Comparison of ENCODE assay signal across 8 mouse cellular contexts in genomic region chr11:121701244-121701643, GRCm38 (mm10). TPM values are rescaled to one million over a fixed set of nuclear protein-coding genes. Genes with fewer than 3 reads are reported as not detected.
DNase-seq lines count a peak whose midpoint lies in the region; ATAC-seq and TF ChIP-seq lines count a peak whose summit lies in the region.

Gene Metrnl (plus strand): TSS chr11:121701544.

- peak within 1 kb of the TSS; percentile 67 for H3K27ac ChIP-seq in kidney, embryonic 16.5 days (ENCODE audit: low read length)
- peak within 1 kb of the TSS; percentile 76 for H3K27ac ChIP-seq in heart, embryonic 13.5 days (replicated peaks)
- H3K27ac ChIP-seq in limb, embryonic 15.5 days: peak within 1 kb of the TSS; percentile 91
- H3K27ac ChIP-seq in stomach, postnatal 0 days (replicated peaks): peak within 1 kb of the TSS; percentile 81

- peak within 1 kb of the TSS; percentile 80 for H3K4me3 ChIP-seq in kidney, embryonic 16.5 days (ENCODE audit: low read length)
- peak within 1 kb of the TSS; percentile 87 for H3K4me3 ChIP-seq in heart, embryonic 13.5 days
- H3K4me3 ChIP-seq in limb, embryonic 15.5 days: peak within 1 kb of the TSS; percentile 85
- H3K4me3 ChIP-seq in stomach, postnatal 0 days (ENCODE audit: low read depth, low read length): peak within 1 kb of the TSS; percentile 75

- TF ChIP-seq CTCF in stomach, postnatal 0 days (IDR thresholded peaks at IDR 0.05; ENCODE audit: low read depth): no peak

- H3K9ac ChIP-seq in kidney, embryonic 16.5 days (replicated peaks; ENCODE audit: low read length): peak within 1 kb of the TSS; percentile 79
- peak within 1 kb of the TSS; percentile 87 for H3K9ac ChIP-seq in heart, embryonic 13.5 days
- H3K9ac ChIP-seq in limb, embryonic 15.5 days: peak within 1 kb of the TSS; percentile 73
- H3K9ac ChIP-seq in stomach, postnatal 0 days (ENCODE audit: low read length): peak within 1 kb of the TSS; percentile 74

- peak within 1 kb of the TSS; percentile 96 for H3K4me2 ChIP-seq in kidney, embryonic 16.5 days (replicated peaks; ENCODE audit: low read depth, low read length)
- peak within 1 kb of the TSS; percentile 97 for H3K4me2 ChIP-seq in heart, embryonic 13.5 days
- peak within 1 kb of the TSS; percentile 95 for H3K4me2 ChIP-seq in limb, embryonic 15.5 days
- peak within 1 kb of the TSS; percentile 97 for H3K4me2 ChIP-seq in stomach, postnatal 0 days (replicated peaks; ENCODE audit: low read depth)

- WGBS in kidney, embryonic 16.5 days: 85% methylated on average over 5 of the region's 5 CpGs
- WGBS in heart, embryonic 13.5 days: 78% methylated on average over 5 of the region's 5 CpGs
- WGBS in limb, embryonic 15.5 days: 85% methylated on average over 5 of the region's 5 CpGs
- WGBS in stomach, postnatal 0 days: 94% methylated on average over 5 of the region's 5 CpGs

- H3K9me3 ChIP-seq in kidney, embryonic 16.5 days (ENCODE audit: low read length): no peaks in the 10 kb centered on the region
- H3K9me3 ChIP-seq in heart, embryonic 13.5 days: no peaks in the 10 kb centered on the region
- no peaks in the 10 kb centered on the region for H3K9me3 ChIP-seq in limb, embryonic 15.5 days
- H3K9me3 ChIP-seq in stomach, postnatal 0 days (ENCODE audit: control insufficient read depth, low read length): no peaks in the 10 kb centered on the region

- H3K36me3 ChIP-seq in kidney, embryonic 16.5 days (ENCODE audit: insufficient read depth, low read length): no peaks in the 10 kb centered on the region
- H3K36me3 ChIP-seq in heart, embryonic 13.5 days: no peaks in the 10 kb centered on the region
- no peaks in the 10 kb centered on the region for H3K36me3 ChIP-seq in limb, embryonic 15.5 days
- no peaks in the 10 kb centered on the region for H3K36me3 ChIP-seq in stomach, postnatal 0 days (ENCODE audit: control insufficient read depth, insufficient read depth, low read length)

- TF ChIP-seq EP300 in stomach, postnatal 0 days (optimal IDR thresholded peaks at IDR 0.05): no peak

- no peak for DNase-seq in kidney, adult 11 months
- no peak for DNase-seq in adrenal gland, postnatal 10 days
- DNase-seq in stomach, postnatal 0 days (ENCODE audit: low spot score): no peak
- DNase-seq in frontal cortex, postnatal 14 days (ENCODE audit: low spot score in 2 of 2): no peak

- peaks cover 11% of the 10 kb centered on the region for H3K4me1 ChIP-seq in kidney, embryonic 16.5 days (ENCODE audit: insufficient read depth, low read length)
- peaks cover 20% of the 10 kb centered on the region for H3K4me1 ChIP-seq in heart, embryonic 13.5 days
- peaks cover 34% of the 10 kb centered on the region for H3K4me1 ChIP-seq in limb, embryonic 15.5 days
- H3K4me1 ChIP-seq in stomach, postnatal 0 days (replicated peaks; ENCODE audit: control insufficient read depth, insufficient read depth): no peaks in the 10 kb centered on the region; the same call in 1 of the 2 replicates

- ATAC-seq in kidney, embryonic 16.5 days (ENCODE audit: low FRiP score, low TSS enrichment): no peak
- no peak for ATAC-seq in heart, embryonic 13.5 days (ENCODE audit: extremely low read depth, insufficient number of reproducible peaks, low FRiP score, low TSS enrichment)
- ATAC-seq in limb, embryonic 15.5 days (ENCODE audit: insufficient number of reproducible peaks, low FRiP score, low TSS enrichment, low read depth): no peak
- no peak for ATAC-seq in stomach, postnatal 0 days (ENCODE audit: low FRiP score, low TSS enrichment)
- no peak for ATAC-seq in inflammation-experienced regulatory T-cells, adult 6 months

- peaks cover 11% of the 10 kb centered on the region for H3K27me3 ChIP-seq in kidney, embryonic 16.5 days (ENCODE audit: insufficient read depth, low read length)
- H3K27me3 ChIP-seq in heart, embryonic 13.5 days (replicated peaks): peaks cover 28% of the 10 kb centered on the region
- H3K27me3 ChIP-seq in limb, embryonic 15.5 days: no peaks in the 10 kb centered on the region
- H3K27me3 ChIP-seq in stomach, postnatal 0 days (ENCODE audit: control insufficient read depth, insufficient read depth, low read length): no peaks in the 10 kb centered on the region

RNA-seq across cellular contexts. Expression of gene Metrnl, which starts in this region (rescaled TPM):
- polyA plus RNA-seq in kidney, embryonic 16.5 days (2015; fragmentation: Nextera tagmentation; extraction: Ambion mirVana): 29.5 and 31.3 TPM in 2 replicates
- 10 to 100 TPM; 15.2 to 34.8 TPM for total RNA-seq in adrenal gland, postnatal 10 days (2021)
- 12.3 and 12.5 TPM in 2 replicates for polyA plus RNA-seq in heart, embryonic 13.5 days (2015; fragmentation: Nextera tagmentation; extraction: Ambion mirVana)
- polyA plus RNA-seq in limb, embryonic 15.5 days (2015; fragmentation: Nextera tagmentation; extraction: Ambion mirVana): 77.1 and 79.7 TPM in 2 replicates
- 62.4 and 67.3 TPM in 2 replicates for polyA plus RNA-seq in stomach, postnatal 0 days (2015; fragmentation: Nextera tagmentation; extraction: Ambion mirVana)
- polyA plus RNA-seq in inflammation-experienced regulatory T-cells, adult 6 months (2017; shearing (Covaris generic)): 1 to 10 TPM in 2 of 3 experiments, under 1 TPM in 1; 0.55 to 3.0 (median 2.1) TPM
